Mouse (Mus musculus): ENCODE measurements around the gene Olfr1031. TPM values are rescaled to one million over a fixed set of nuclear protein-coding genes. Genes with fewer than 3 reads are reported as not detected.
"Not testable (repeated sequence)": the region's sequence is repeated elsewhere in the genome, so short reads cannot be mapped to it uniquely, and the experiment has no call there.

The Olfr1031 gene
- polyA plus RNA-seq (2014; fragmentation: Nextera tagmentation; extraction: Ambion mirVana) = not detected in 2 replicates

- H3K9me3 ChIP-seq (ENCODE audit: control insufficient read depth, low read length) = no peaks in the 10 kb centered on the region
- H3K4me2 ChIP-seq (ENCODE audit: low read depth, severe bottlenecking) = no peak within 1 kb of the TSS
- H3K9ac ChIP-seq (ENCODE audit: low read length) = no peak within 1 kb of the TSS
- whole genome bisulfite sequencing = 62% methylated on average over 3 of the region's 3 CpGs
- H3K27ac ChIP-seq (replicated peaks; ENCODE audit: low read depth, low read length) = no peak within 1 kb of the TSS
- H3K27me3 ChIP-seq (ENCODE audit: control insufficient read depth, insufficient read depth, low read length) = no peaks in the 10 kb centered on the region
- DNase-seq (ENCODE audit: low spot score) (no peak), ATAC-seq (ENCODE audit: insufficient number of reproducible peaks, low FRiP score, low TSS enrichment, low read depth) (no peak)
- no peaks in the 10 kb centered on the region for H3K4me1 ChIP-seq (ENCODE audit: control insufficient read depth, insufficient read depth, low read length)
- H3K36me3 ChIP-seq (ENCODE audit: control insufficient read depth, insufficient read depth, low read length) = no peaks in the 10 kb centered on the region
- no peak within 1 kb of the TSS for H3K4me3 ChIP-seq (ENCODE audit: low read depth, low read length)
Measured at GRCm38 (mm10) chr2:85990004-85990403, at the start of gene Olfr1031. Olfr1031 (plus strand) TSS chr2:85990304.

- DNase-seq (ENCODE audit: low spot score) = no peak
- Histone ChIP-seq H3K36me3 (ENCODE audit: control insufficient read depth, insufficient read depth, low read length) (no peaks in the 10 kb centered on the region), H3K9me3 (ENCODE audit: control insufficient read depth, low read length) (no peaks in the 10 kb centered on the region), H3K27me3 (ENCODE audit: control insufficient read depth, insufficient read depth, low read length) (no peaks in the 10 kb centered on the region), H3K4me3 (ENCODE audit: low read depth, low read length) (no peak within 1 kb of the TSS), H3K9ac (ENCODE audit: low read length) (no peak within 1 kb of the TSS), H3K27ac (replicated peaks; ENCODE audit: low read depth, low read length) (no peak within 1 kb of the TSS), H3K4me1 (ENCODE audit: control insufficient read depth, insufficient read depth, low read length) (no peaks in the 10 kb centered on the region), H3K4me2 (ENCODE audit: low read depth, severe bottlenecking) (no peak within 1 kb of the TSS)
- 80% methylated on average over 1 of the region's 1 CpGs for WGBS
- no peak for ATAC-seq (ENCODE audit: insufficient number of reproducible peaks, low FRiP score, low TSS enrichment, low read depth)
Measured at GRCm38 (mm10) chr2:85950137-85950536, 40.0 kb upstream of the Olfr1031 start, which contains the start of gene Olfr1028. Olfr1028 (plus strand) TSS chr2:85950437.

GRCm38 (mm10) chr2:85973595-85973994, 16.5 kb upstream of the Olfr1031 start, which contains the start of gene Olfr1029:
Olfr1029 (plus strand) TSS chr2:85973895.
- Histone ChIP-seq H3K27ac (replicated peaks; ENCODE audit: low read depth, low read length) (no peak within 1 kb of the TSS), H3K4me3 (ENCODE audit: low read depth, low read length) (no peak within 1 kb of the TSS), H3K4me1 (ENCODE audit: control insufficient read depth, insufficient read depth, low read length) (no peaks in the 10 kb centered on the region), H3K9me3 (ENCODE audit: control insufficient read depth, low read length) (no peaks in the 10 kb centered on the region), H3K9ac (ENCODE audit: low read length) (no peak within 1 kb of the TSS), H3K27me3 (ENCODE audit: control insufficient read depth, insufficient read depth, low read length) (no peaks in the 10 kb centered on the region), H3K36me3 (ENCODE audit: control insufficient read depth, insufficient read depth, low read length) (no peaks in the 10 kb centered on the region), H3K4me2 (ENCODE audit: low read depth, severe bottlenecking) (no peak within 1 kb of the TSS)
- WGBS = 89% methylated on average over 2 of the region's 2 CpGs
- ATAC-seq (ENCODE audit: insufficient number of reproducible peaks, low FRiP score, low TSS enrichment, low read depth) = no peak
- DNase-seq (ENCODE audit: low spot score) = no peak

- no peak within 1 kb of the TSS for H3K27ac ChIP-seq (replicated peaks; ENCODE audit: low read depth, low read length)
- no peak within 1 kb of the TSS for H3K9ac ChIP-seq (ENCODE audit: low read length)
- H3K4me1 ChIP-seq (ENCODE audit: control insufficient read depth, insufficient read depth, low read length) = no peaks in the 10 kb centered on the region
- no peak within 1 kb of the TSS for H3K4me3 ChIP-seq (ENCODE audit: low read depth, low read length)
- WGBS = 76% methylated on average over 1 of the region's 1 CpGs
- H3K36me3 ChIP-seq (ENCODE audit: control insufficient read depth, insufficient read depth, low read length) = no peaks in the 10 kb centered on the region
- DNase-seq (ENCODE audit: low spot score) (no peak), ATAC-seq (ENCODE audit: insufficient number of reproducible peaks, low FRiP score, low TSS enrichment, low read depth) (no peak)
- H3K4me2 ChIP-seq (ENCODE audit: low read depth, severe bottlenecking) = no peak within 1 kb of the TSS
- no peaks in the 10 kb centered on the region for H3K9me3 ChIP-seq (ENCODE audit: control insufficient read depth, low read length)
- no peaks in the 10 kb centered on the region for H3K27me3 ChIP-seq (ENCODE audit: control insufficient read depth, insufficient read depth, low read length)
Measured at GRCm38 (mm10) chr2:85978976-85979375, 11.1 kb upstream of the Olfr1031 start, which contains the start of gene Olfr1030. Olfr1030 (plus strand) TSS chr2:85979276.

- Histone ChIP-seq H3K36me3 (ENCODE audit: control insufficient read depth, insufficient read depth, low read length) (no peaks in the 10 kb centered on the region), H3K4me1 (ENCODE audit: control insufficient read depth, insufficient read depth, low read length) (no peaks in the 10 kb centered on the region), H3K27me3 (ENCODE audit: control insufficient read depth, insufficient read depth, low read length) (no peaks in the 10 kb centered on the region), H3K9ac (ENCODE audit: low read length) (no peak within 1 kb of the TSS), H3K4me3 (ENCODE audit: low read depth, low read length) (no peak within 1 kb of the TSS), H3K9me3 (ENCODE audit: control insufficient read depth, low read length) (no peaks in the 10 kb centered on the region), H3K27ac (replicated peaks; ENCODE audit: low read depth, low read length) (no peak within 1 kb of the TSS), H3K4me2 (ENCODE audit: low read depth, severe bottlenecking) (no peak within 1 kb of the TSS)
- ATAC-seq (ENCODE audit: insufficient number of reproducible peaks, low FRiP score, low TSS enrichment, low read depth) (no peak), DNase-seq (ENCODE audit: low spot score) (no peak)
- 90% methylated on average over 7 of the region's 7 CpGs for WGBS
Measured at GRCm38 (mm10) chr2:86005240-86005639, 15.1 kb downstream of the Olfr1031 start, which contains the start of gene Olfr1032. Olfr1032 (plus strand) TSS chr2:86005540.

- 5% methylated on average over 10 of the region's 11 CpGs for WGBS
- not testable (repeated sequence) for H3K9ac ChIP-seq (ENCODE audit: low read length); H3K9me3 ChIP-seq (ENCODE audit: control insufficient read depth, low read length); ATAC-seq (ENCODE audit: insufficient number of reproducible peaks, low FRiP score, low TSS enrichment, low read depth); H3K36me3 ChIP-seq (ENCODE audit: control insufficient read depth, insufficient read depth, low read length); H3K4me3 ChIP-seq (ENCODE audit: low read depth, low read length); H3K4me1 ChIP-seq (ENCODE audit: control insufficient read depth, insufficient read depth, low read length); H3K27ac ChIP-seq (replicated peaks; ENCODE audit: low read depth, low read length); H3K27me3 ChIP-seq (ENCODE audit: control insufficient read depth, insufficient read depth, low read length)
- H3K4me2 ChIP-seq (ENCODE audit: low read depth, severe bottlenecking) = 0 out of 2 replicates have a peak within 1 kb of the TSS, but pooled peaks have one; percentile 27
- DNase-seq (ENCODE audit: low spot score) = peak; percentile 29
Measured at GRCm38 (mm10) chr2:86020406-86020805, 30.3 kb downstream of the Olfr1031 start, which contains the start of gene Olfr1033. Olfr1033 (plus strand) TSS chr2:86020633.

- H3K4me1 ChIP-seq (ENCODE audit: control insufficient read depth, insufficient read depth, low read length); H3K27ac ChIP-seq (replicated peaks; ENCODE audit: low read depth, low read length); H3K4me3 ChIP-seq (ENCODE audit: low read depth, low read length); H3K36me3 ChIP-seq (ENCODE audit: control insufficient read depth, insufficient read depth, low read length); H3K27me3 ChIP-seq (ENCODE audit: control insufficient read depth, insufficient read depth, low read length); DNase-seq (ENCODE audit: low spot score); H3K4me2 ChIP-seq (ENCODE audit: low read depth, severe bottlenecking); ATAC-seq (ENCODE audit: insufficient number of reproducible peaks, low FRiP score, low TSS enrichment, low read depth); H3K9me3 ChIP-seq (ENCODE audit: control insufficient read depth, low read length); H3K9ac ChIP-seq (ENCODE audit: low read length): not testable (repeated sequence)
- WGBS = 76% methylated on average over 3 of the region's 9 CpGs
Measured at GRCm38 (mm10) chr2:86021518-86021917, 31.4 kb downstream of the Olfr1031 start.
